Mouse (Mus musculus): Measurements from ENCODE around the gene Krt19.
A peak's percentile ranks its signal among the peaks of the same experiment; 100 is the strongest.

The Krt19 gene

DNA sequence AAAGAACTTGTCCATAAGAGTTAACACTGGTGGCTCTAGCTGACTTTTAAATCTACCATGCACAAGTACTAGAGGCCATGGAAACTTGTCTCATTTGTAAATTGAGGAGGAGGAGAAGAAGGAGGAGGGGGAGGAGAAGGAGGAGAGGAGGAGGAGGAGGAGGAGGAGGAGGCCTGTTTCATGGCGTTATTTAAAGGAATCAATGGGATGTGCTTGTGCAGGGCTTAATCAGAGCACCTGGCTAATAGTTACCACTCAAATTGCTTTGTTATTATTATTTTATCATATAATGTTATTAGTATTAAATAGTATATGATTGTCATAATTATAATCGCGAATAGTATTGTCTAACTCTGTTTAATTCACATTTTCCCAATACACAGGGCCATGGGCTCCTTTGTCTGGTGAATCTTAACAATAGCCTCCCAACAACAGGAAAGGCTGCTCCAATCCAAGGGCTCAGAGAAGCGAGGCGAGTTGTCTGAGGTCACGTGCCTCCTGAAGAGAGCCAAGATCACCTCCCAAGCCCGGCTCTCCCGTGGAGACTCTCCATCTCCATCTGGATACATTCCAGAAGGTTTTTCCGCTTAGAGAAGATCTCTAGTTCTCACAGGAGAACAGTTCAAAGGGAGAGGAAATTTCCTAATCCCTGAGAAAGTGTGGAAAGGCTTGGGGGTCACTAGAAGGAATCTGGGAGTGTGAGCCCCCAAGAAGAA is at the start of gene Krt19:
Gene Krt19, minus strand, starts transcription at position 51 of the 716 bp plus-strand sequence.
- no peak for DNase-seq (ENCODE audit: extremely low spot score, low spot score)

- DNase-seq (ENCODE audit: extremely low spot score, low spot score) = no peak
Measured at GRCm38 (mm10) chr11:100192992-100193391, 44.5 kb upstream of the Krt19 start, which contains the start of gene Krt9. Gene Krt9 (minus strand): TSS chr11:100193246.

- no peak for DNase-seq (ENCODE audit: extremely low spot score, low spot score)
Measured at GRCm38 (mm10) chr11:100191820-100192219, 43.4 kb upstream of the Krt19 start.

DNA sequence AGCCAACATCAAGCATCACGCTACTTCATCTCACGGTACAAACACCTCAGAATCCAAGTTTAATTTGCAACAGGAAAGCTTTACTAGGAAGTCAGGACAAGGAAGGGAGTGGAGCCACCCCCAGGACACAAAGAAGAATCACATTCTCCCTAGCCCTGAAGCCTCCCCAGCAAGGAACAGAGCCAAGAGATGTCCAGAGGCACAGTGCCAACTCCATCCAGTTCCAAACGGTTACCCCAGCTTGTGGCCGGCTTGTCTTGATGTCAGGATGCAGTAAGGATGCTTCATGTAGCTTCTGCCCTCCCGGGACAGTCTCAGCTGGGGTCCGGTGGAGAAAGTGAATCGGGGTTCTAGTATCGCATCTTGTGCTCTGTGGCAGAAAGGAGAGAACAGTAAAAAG is 38.3 kb upstream of the Krt19 start:
- DNase-seq (ENCODE audit: extremely low spot score, low spot score) = no peak

DNA sequence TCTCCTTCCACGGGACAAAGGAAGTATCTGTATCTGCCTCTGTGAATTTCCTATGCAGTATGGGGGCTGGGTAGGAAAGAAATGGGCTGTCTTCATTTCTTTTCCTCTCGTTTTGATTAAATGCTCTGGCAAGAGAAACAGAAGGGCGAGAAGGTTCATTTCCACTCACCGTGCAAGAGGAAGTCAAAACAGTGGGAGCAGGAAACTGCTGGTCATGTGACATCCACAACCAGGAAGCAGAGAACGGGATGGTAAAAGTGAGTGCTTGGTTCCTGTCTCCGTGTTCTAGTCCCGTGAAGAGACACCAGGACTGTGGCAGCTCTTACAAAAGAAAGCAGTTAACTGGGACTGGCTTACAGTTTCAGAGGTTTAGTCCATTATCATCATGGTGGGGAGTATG is 33.3 kb upstream of the Krt19 start:
- DNase-seq (ENCODE audit: extremely low spot score, low spot score) = no peak

DNA sequence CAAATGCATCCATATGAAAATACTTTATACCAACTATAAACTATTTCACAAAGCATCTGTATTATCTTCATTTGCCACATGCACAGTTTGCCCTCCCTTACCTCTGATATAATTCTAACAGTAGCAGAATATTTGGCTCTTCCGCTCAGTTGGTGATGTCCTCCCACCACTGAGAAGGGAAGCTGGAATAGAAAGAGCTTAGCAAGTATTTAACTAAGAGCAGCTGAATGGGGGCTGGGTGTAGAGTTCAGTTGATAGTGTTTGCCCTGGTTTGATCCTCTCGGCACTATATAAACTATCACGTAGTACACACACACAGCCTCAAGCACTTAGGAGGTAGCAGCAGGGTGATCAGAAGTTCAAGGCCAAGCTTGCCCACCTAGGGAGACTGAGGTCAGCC is 30.8 kb upstream of the Krt19 start:
- no peak for DNase-seq (ENCODE audit: extremely low spot score, low spot score)

GRCm38 (mm10) chr11:100178307-100178706 is 29.8 kb upstream of the Krt19 start:
- no peak for DNase-seq (ENCODE audit: extremely low spot score, low spot score)

DNA sequence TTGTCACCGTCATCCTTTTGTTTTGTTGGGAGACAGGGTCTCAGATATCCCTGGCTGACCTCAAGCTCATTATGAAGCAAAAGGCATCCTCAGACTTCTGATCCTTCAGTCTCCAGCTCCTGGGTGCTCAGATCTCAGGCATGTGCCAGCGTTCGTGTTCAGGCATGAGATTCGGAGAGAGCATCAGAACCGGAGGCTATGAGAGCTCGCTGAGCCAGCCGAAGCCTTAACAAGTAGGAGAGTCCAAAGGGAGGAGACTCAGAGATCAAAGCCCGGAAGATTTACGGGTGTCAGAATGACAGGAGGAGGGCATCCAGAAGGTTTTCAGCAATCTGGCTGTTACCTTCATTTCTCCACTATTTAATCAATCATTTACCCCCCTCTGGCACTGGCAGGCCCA is 28.3 kb upstream of the Krt19 start:
- DNase-seq (ENCODE audit: extremely low spot score, low spot score) = no peak

- peak; percentile 89 for DNase-seq (ENCODE audit: extremely low spot score, low spot score)
Measured at GRCm38 (mm10) chr11:100168765-100169762, 20.6 kb upstream of the Krt19 start.

DNA sequence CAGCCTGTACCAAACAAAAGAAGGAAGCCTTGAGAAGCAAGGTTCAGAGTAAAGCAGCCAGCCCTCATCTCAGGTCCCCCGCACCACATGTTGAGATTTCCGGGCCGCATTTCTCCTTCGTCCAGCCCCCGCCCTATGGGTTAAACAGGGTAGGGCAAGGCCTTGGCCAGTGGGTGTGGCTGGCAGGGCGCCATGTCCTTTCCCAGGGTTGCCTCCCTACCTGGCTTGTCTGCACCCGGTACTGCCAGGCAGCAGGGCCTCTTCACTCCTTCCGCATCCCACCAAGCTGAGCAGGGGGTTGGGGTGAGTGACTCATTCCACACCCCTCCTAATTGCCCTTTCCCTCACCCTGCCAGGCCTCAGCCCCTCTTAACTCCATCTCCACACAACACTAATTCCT is 19.6 kb upstream of the Krt19 start:
- DNase-seq (ENCODE audit: extremely low spot score, low spot score) = no peak

GRCm38 (mm10) chr11:100164392-100164791 is 15.9 kb upstream of the Krt19 start:
- DNase-seq (ENCODE audit: extremely low spot score, low spot score) = no peak

GRCm38 (mm10) chr11:100157908-100158477 is 9.5 kb upstream of the Krt19 start:
- DNase-seq (ENCODE audit: extremely low spot score, low spot score) = no peak

- no peak for DNase-seq (ENCODE audit: extremely low spot score, low spot score)
Measured at GRCm38 (mm10) chr11:100157331-100157730, 8.9 kb upstream of the Krt19 start.

GRCm38 (mm10) chr11:100155497-100156255 is 7.2 kb upstream of the Krt19 start:
- no peak for DNase-seq (ENCODE audit: extremely low spot score, low spot score)

DNA sequence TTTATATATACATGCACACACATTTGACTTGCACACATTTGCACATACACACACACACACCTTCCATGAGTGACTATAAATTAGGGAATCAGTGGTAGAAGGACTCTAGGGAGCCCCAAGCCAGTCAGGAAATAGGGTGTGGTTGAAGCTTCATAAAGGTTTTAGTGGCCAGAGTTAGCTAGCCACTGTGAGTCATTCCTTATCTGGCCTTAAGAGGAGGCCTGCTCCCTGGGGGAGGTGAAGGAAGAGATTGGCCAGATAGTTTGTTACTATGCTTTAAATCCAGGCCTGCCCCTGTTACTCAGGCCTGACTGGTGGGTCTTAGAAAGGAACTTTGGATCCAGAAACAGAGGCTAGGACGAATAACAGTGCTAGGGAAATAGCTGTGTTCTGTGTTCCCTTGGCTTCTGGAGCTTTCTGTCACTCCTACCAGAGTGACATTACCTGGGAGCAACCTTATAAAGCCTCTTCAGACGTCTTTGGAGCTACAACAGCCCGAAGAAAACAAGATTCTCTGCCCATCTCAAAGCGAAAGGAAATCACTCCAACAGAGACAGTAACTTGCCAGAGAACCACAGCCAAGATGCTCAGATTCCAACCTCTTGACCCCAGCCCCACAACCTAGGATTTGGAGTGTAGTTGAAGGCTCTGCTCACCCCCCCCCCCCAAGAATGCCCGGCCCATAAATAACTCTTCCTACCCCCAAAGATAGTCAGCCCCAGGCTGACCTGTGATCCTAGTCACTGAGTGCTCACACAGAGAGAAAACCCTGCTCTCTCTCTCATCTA is 705 bp downstream of the Krt19 start:
- DNase-seq (ENCODE audit: extremely low spot score, low spot score) = no peak

GRCm38 (mm10) chr11:100145858-100146560 is 2.5 kb downstream of the Krt19 start:
- no peak for DNase-seq (ENCODE audit: extremely low spot score, low spot score)

GRCm38 (mm10) chr11:100145104-100145503 is 3.4 kb downstream of the Krt19 start:
- DNase-seq (ENCODE audit: extremely low spot score, low spot score) = no peak

- DNase-seq (ENCODE audit: extremely low spot score, low spot score) = no peak
Measured at GRCm38 (mm10) chr11:100140966-100141365, 7.5 kb downstream of the Krt19 start.

GRCm38 (mm10) chr11:100139391-100139790 is 9.1 kb downstream of the Krt19 start:
- no peak for DNase-seq (ENCODE audit: extremely low spot score, low spot score)

- no peak for DNase-seq (ENCODE audit: extremely low spot score, low spot score)
Measured at GRCm38 (mm10) chr11:100138809-100139208, 9.7 kb downstream of the Krt19 start.
